Mouse (Mus musculus): Measurements from ENCODE around the gene Bnip1.

DNA sequence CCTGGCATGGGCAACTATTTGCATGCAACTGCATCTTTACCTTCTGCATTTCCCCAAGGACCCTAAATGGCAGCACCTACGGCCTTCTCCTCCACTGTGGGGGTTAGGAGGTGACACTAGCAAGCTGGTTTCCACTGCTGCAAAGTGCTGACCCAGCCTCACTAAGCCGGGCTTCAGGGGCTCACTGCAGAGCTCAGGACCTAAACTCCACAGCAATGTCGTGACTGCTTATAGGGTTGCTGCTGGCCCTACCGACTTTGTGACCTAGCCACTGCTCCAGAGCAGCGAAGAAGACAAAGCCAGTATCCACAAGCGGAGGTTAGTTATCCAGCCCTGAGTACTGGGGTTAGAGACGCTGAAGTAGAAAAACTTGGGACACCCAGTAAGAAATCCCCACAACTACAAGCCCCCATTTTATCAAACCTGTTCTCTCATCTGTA is 56.7 kb downstream of the Bnip1 start:
- no peak for TF ChIP-seq CTCF (conservative IDR thresholded peaks at IDR 0.05; ENCODE audit: insufficient read depth, insufficient read length, low read depth, low read length)
- TF ChIP-seq POLR2A (IDR thresholded peaks at IDR 0.05; ENCODE audit: low read depth, low read length): no peak
